Mouse (Mus musculus) liver, postnatal 0 days (tissue): ENCODE data around the gene Nectin1.

ENCODE experiments used
- CTCF ChIP-seq: sonication (generic); IDR thresholded peaks from 2 replicates; pipeline ENCODE4 v1.5.1; 2016; ENCODE audit warnings: antibody characterized with exemption, low read depth
- EP300 ChIP-seq: IDR thresholded peaks from 2 replicates; pipeline ENCODE4 v1.6.1; 2016; ENCODE audit warnings: antibody characterized with exemption, low read depth, mild to moderate bottlenecking

DNA sequence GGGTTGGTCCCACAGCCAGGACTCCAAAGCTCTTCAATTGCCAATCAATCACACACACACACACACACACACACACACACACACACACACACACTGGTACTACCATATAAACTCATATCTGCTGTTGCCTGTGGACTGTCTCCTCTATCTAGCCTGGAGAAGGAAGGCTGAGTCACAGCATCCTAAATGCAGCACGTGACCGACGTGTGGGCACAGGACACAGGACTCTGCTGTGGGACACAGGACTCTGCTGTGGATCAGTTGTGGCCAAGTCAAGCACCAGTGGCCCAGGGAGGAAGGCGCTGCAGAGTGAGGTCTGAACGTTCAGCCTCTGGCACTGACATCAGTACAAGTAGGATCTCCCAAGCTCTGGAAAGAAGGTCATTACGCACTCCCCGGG is 112.1 kb downstream of the Nectin1 start:
- TF ChIP-seq CTCF = no peak
- TF ChIP-seq EP300 = no peak
